Mouse (Mus musculus) embryo, embryonic 11 days (tissue): ENCODE data around the gene Kpna2.
A peak's percentile ranks its signal among the peaks of the same experiment; 100 is the strongest.

Source experiments
- DNase-seq: peaks from one replicate; pipeline ENCODE4 v3.0.0-alpha.2; 2015

The Kpna2 gene

DNA sequence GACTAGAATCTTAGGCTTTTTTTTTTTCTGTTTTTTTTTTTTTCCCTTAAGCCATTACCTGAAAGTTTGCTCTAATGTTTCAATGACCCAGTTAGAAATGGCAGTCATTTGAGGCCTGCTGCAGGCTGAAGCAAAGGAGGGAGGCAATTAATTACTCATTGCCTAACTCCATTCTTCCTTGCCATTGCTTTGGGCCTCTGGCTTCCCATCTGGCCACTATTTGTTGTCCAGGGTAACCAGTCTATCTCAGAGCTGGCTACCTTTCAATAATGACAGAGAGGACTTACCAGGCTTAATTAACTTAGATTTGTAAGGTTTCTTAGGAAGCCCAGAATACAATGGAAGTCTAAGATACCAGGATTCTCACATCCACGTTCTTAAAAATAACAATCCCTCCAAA, 17.6 kb downstream of the Kpna2 start:
- no peak for DNase-seq

DNA sequence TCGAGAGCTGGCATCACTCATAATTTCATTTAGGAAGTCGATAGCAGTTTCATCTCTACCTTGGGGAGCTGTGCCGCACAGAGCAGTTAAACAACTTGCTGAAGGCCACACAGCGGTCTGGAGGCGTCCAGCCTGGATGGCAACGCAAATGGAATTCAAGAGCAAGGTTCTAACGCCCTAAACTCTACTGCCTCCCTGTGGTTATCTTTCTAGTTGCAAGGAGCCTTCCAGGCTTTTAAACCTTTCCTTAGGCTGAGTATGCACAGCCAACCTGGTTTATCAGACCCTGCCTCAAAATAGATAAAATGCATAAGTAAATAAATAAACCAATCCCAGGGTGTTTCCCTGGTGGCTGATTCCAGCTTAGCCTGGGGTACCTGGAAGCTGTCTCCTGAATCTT, 18.9 kb downstream of the Kpna2 start:
- peak; percentile 83 for DNase-seq

DNA sequence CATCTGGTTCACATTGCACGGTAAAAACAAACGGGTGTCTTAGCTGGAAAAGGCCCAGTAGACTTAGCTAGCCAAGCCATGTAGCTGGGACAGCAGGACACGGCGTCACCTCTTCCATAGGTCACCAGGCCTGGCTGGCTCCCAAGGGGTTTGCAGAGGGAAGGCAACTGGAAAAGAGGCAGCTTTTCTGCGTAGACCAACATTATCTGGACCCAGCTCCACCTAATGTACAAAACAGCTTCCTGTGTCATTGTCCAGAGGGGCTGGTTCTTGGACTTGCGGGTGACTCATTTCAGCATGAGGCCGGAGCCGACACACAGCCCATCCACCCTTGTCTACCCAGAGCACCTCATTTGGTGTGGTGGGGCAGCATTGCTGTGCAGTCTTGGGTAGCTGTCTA, 23.1 kb downstream of the Kpna2 start:
- no peak for DNase-seq

DNA sequence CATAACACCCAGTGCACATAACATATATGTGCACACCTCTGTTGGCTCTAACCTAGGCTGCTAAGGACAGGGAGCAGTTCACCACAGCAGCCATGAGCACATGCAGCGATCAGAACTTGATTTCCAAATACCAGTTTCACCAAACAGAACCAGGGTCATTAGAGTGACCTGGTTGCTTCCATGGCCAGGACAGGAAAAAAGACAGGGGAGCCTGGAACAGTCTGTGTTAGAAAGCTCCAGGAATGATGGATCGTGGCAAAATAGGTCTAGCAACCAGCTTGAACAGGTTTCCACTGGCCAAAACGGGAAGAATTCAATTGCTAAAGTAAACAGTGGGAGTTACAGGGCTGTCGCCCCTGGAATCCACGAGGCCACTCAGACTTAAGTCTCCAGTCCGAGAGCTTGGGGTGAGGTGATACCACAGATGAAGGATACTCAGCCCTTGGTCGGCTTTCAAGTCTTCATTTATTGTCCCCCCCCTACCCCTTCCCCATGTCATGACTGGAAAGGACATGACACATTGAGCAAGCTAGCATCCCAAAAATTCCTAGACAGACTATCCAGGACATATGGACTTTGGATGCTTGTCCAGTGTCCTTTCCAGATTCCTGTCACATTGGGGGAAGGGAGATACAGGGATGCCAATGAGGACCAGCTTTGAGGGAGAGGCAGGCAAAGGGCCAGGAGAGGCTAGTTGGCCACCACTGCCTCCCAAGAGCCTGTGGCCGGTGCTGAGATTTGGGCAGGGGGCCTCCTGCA, 23.7 kb downstream of the Kpna2 start:
- DNase-seq, result no peak

DNA sequence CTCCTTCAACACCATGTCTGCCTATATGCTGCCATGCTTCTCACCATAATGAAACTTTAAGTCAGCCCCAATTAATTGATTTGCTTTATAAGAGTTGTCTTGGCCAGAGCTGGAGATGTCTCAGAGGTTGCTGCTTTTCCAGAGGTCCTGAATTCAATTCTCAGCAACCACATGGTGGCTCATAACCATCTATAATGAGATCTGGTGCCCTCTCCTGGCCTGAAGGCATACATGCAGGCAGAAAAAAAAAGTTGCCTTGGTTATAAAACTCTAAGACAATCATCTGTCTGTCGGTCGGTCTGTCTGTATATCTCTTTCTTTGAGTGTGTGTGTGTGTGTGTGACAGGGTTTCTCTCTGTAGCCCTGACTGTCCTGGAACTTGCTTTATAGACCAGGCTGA, 24.9 kb downstream of the Kpna2 start:
- DNase-seq, result no peak

DNA sequence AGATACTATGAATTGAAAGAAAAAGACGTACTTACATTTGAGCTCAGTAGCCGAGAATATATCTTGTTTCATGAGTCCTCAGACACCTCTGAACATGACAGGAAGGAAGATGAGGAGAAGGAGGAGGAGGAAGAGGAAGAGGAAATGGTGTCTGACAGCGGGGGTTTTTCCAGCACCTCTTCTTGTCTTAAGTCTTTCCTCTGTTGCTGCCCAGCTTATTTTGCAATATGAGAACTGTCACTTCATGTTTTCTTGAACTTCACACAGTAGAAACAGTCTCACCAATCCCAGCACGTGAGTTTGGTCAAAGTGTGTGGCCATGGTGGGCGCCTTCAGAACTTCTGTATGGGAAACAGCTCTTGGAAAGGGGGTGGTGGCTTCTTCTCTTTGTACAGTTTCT, 26.3 kb downstream of the Kpna2 start:
- DNase-seq, result no peak

DNA sequence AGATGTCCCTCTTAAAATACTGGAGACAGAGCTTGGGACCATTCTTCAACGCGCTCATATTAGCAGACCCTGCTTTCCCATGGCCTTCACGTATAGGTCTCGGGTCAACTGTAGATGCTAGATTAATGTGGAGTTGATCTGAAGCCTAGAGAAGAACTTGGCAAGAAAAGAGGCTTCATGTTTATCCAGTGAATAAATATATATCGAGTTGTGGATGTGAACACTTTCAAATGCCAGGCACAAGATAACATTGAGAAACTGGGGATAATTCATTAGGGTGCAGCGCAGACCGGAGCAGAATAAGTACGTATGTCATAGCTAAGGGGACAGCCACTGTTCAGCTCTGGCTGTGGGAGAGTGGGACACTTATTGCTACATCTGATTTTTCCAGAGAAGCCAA, 29.5 kb downstream of the Kpna2 start:
- no peak for DNase-seq

DNA sequence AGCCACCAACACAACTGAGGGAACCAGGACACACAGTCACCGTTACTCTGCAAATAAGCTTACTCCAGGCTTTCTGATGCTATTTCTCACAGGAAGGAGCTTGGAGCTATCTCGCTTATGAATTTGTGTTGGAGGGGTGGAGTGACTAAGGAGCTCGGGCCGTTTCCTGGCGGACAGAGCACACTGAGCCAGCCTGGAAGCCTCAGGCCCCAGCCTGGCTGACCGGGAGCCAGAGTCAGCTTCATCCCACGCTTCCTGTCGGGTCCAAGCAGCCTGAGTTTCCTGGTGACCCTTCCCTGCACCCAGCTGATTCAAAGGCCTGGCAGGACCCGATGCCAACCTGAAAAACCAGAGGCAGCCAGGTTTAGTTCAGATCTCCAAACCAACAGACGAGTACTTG, 31.7 kb downstream of the Kpna2 start:
- DNase-seq, result no peak

DNA sequence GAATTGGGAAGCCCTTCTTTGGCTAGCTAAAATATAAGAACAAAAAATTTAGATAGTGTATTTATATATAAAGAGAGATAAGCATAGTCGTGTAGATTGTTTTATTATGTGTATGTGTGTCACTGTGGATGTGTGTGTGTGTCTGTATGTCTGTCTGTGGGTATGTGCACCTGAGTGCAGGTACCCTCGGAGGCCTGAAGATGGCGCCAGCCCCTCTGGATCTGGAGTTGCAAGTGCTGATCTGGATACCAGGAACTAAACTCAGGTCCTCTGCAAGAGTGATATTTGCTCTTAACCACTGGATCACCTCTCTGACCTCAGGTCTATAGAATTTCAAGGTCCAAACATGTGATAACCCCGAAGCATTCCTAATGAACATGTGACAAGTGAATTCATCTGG, 33.5 kb downstream of the Kpna2 start:
- no peak for DNase-seq

DNA sequence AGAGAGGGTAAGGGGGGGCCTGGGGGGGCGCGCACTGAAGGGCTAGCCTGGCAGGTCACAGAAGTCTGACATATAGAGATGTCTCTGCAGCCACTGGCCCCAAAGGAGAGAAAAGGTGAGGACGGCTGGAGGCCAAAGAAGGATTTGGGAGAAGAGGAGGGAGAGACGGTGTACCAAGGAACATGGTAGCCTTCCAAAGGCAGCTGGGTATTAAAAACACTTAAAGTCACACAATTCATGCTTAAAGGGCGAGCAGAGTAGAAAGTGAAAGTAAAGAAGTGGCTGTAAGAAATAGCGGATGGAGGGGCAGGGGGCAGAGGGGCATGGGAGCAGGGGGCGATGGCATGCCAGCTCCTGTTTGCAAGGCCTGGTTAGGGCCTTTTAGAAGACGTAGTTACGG, 37.0 kb downstream of the Kpna2 start:
- no peak for DNase-seq

DNA sequence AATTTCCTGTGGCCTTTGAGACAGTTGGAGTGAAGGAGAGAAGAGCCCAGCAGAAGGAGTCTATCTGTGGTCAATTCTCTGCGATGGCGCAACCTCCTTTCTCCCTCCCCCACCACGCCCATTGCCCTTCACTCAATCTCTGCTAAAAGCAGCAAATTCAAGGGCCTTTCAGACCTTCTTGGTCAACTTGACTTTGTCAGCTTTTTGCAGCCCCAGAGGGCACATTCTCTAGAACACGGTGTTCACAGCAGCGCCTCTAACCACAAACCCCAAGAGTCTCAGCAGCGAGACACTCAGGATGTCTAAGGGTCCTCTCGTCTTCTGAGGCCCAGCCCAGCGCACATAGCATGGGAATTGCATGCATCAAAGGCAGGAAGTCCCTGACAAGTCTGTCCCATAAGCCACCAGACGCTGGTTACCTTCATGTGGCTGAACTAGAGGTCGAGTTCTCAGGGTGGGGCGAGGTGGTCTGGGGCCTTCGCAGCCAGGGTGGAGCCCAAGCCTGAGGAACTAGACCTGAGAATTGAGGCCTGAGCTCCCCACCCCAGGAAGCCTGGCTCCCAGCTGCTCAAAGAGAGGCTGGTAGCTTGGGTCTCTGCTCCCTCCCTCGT, 37.8 kb downstream of the Kpna2 start:
- no peak for DNase-seq

DNA sequence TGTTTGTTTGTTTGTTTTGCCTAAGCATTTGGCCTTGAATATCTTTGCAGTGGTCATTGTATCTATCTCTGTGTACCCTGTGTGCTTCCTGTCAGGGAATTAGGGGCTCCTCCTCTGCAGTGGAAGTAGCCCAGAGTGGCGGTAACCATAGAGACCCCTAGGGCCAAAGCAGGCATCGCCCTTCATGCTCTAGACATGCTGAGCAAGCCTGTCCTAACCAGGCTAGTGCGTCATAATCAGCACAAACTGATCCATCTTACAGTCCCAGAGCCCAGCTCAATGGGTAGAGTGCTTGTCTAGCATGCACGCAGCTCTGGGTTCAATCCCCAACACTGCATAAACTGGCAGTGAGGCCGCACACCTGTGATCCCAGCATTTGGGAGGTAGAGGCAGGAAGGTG, 40.2 kb downstream of the Kpna2 start:
- no peak for DNase-seq

DNA sequence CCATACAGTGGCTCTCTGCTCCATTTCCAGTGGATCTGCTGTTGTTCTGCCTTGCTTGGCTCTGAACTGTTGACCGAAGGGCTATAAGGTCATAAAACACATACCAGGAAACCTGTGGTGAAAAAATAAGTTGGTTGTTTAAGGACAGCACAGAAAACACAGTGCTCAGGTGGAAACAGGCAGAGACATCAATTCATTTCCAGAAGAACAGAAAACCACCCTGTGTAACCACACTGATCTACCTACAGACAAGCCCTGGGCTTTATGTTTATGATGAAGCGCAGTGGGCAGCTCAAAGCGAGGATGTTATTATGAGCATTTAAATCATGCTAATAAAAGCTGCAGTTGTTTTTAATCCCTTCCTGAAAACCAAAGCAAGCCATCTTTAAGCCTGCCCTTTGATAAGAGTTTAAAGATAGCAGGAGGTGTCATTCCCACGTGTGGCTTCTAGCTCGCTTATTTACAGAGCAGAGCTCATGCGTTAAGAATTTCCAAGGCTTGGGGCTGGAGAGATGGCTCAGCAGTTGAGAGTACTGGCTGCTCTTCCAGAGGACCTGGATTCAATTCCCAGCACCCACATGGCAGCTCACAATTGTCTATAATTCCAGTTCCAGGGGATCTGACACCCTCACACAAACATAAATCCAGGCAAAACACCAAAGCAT, 40.8 kb downstream of the Kpna2 start:
- DNase-seq, result no peak

DNA sequence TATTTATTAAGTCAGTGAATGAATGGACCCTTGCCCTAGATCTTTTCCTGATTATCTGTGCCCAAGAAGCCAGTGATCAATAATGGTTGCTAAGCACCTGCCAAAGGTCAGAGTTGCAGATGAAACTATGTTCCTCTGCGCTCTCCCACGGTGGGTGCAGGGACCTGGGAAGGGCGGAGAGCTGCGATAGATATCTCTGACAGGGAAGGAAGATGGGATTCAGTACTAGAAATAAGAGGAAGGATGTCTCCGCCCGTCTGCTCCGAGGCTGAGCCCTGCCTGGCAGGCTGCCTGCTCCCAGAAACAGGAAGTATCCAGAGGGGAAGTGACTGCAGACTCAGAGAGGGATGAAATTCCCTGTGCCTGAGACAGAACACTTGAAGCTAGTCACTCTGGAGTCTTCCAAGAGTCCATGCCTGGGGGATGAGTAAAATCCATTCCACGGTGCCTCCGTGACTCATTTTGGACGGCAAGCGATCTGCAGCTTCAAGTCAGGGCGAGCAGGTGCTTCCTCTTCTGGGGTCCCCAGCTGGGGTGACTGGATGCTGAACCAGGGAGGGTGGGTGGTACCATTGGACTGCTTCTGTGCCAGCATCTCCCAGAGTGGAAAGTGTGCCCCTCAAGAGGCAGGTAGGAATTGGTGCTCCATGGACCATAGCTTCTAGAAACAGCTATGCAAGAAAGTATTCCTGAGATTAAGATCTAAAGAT, 41.9 kb downstream of the Kpna2 start:
- DNase-seq, result no peak

DNA sequence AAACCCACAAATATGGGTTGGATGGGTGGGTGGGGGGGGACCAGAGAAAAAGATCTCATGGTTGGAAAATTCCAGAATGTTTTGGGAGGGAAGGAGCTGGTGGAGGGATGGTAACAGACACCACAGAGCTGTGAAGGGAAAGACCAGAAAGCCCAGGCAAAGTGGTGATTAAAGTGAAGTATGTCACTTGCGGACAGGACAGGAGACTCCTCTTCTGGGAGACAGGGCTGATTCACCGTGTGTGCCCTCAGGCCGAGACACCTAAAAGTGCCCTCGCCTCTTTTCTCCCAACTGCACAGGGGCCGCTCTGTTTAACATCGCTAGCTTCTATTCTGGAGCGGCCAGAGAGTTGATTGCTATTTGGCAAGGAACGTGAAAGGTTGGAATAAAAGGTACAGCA, 44.8 kb downstream of the Kpna2 start:
- DNase-seq, result no peak

DNA sequence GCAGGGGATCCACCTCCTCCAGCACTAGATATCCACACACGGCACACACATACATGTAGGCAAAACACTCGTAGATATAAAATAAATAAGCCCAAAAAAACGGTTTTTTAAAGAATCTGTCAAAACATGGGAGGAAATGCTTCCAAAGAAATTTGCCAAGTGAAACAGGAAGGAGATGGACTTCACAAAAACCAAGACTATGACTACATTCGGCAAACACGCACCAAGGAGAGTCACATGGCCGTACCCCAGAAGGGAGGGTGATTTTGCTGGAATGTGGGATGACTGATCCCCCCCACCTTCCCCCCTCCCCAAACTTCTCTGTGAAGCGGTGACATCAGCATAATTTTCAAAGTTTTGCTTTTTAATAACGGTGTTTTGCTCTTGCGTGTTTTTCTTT, 45.2 kb downstream of the Kpna2 start:
- no peak for DNase-seq
